Mouse (Mus musculus): Measurements from ENCODE around the gene Anp32a. TPM values are rescaled to one million over a fixed set of nuclear protein-coding genes. Genes with fewer than 3 reads are reported as not detected.

The Anp32a gene
- polyA plus RNA-seq (2015; fragmentation: Nextera tagmentation; extraction: Ambion mirVana), result 141 and 176 TPM in 2 replicates

- H3K36me3 ChIP-seq (ENCODE audit: control insufficient read depth, insufficient read depth), result no peaks in the 10 kb centered on the region
- peaks cover 30% of the 10 kb centered on the region for H3K4me1 ChIP-seq (ENCODE audit: control insufficient read depth, insufficient read depth, low read length)
- H3K4me2 ChIP-seq (ENCODE audit: low read depth, low read length), result peak within 1 kb of the TSS; percentile 84
- H3K27me3 ChIP-seq (ENCODE audit: control insufficient read depth, insufficient read depth, low read length), result no peaks in the 10 kb centered on the region
- WGBS, result 0% methylated on average over 34 of the region's 34 CpGs
- peak within 1 kb of the TSS; percentile 97 for H3K9ac ChIP-seq (ENCODE audit: low read length)
- H3K27ac ChIP-seq (ENCODE audit: low read length), result peak within 1 kb of the TSS; percentile 99
- peak within 1 kb of the TSS; percentile 95 for H3K4me3 ChIP-seq (ENCODE audit: low read length)
- peak; percentile 86 for ATAC-seq (replicated peaks; ENCODE audit: extremely low read depth, insufficient read depth, low FRiP score)
- no peaks in the 10 kb centered on the region for H3K9me3 ChIP-seq (replicated peaks; ENCODE audit: control insufficient read depth, low read length)
These were observed at the start of gene Anp32a for GRCm38 (mm10) chr9:62341123-62341486. Gene Anp32a, plus strand, starts transcription at chr9:62341293.

DNA sequence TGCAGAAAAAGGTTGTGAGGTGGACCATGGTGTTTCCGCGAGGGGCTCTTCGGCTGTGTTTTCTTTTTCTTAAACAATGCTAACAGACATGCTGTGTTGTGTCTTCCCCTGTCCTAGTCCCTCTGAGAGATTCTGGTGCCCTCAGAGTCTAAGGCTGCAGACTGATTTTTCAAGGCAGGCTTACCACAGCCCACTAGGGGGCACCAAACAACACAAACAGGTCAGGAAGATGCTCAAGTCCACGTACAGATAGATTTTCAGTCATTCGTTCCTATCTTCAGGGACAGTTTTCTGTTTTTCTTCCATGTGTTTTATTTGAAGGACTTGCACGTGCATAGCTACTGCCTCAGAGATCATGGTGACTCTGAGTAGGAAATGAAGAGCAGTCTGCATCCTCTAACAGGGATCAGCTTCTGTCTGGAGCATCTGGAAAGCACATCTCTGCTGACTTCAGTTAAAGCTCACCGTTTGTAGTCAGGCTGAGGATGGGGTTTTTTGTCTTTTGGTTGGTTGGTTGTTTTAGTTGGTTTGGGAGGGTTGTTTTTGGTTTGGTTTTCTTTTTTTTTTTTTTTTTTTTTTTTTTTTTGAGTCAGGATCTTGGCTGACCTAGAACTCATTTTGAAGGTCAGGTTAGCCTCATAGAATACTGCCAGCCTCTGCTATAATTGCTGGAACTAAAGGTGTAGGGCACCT is 45.9 kb upstream of the Anp32a start:
- Histone ChIP-seq H3K36me3 (ENCODE audit: control insufficient read depth, insufficient read depth) (no peaks in the 10 kb centered on the region), H3K4me3 (ENCODE audit: low read length) (no peak overlapping the region), H3K9ac (ENCODE audit: low read length) (no peak overlapping the region), H3K27ac (ENCODE audit: low read length) (no peak overlapping the region), H3K9me3 (replicated peaks; ENCODE audit: control insufficient read depth, low read length) (no peaks in the 10 kb centered on the region), H3K27me3 (ENCODE audit: control insufficient read depth, insufficient read depth, low read length) (no peaks in the 10 kb centered on the region), H3K4me2 (ENCODE audit: low read depth, low read length) (no peak overlapping the region), H3K4me1 (ENCODE audit: control insufficient read depth, insufficient read depth, low read length) (no peaks in the 10 kb centered on the region)
- no peak for ATAC-seq (replicated peaks; ENCODE audit: extremely low read depth, insufficient read depth, low FRiP score)
- 21% methylated on average over 7 of the region's 7 CpGs for whole genome bisulfite sequencing

DNA sequence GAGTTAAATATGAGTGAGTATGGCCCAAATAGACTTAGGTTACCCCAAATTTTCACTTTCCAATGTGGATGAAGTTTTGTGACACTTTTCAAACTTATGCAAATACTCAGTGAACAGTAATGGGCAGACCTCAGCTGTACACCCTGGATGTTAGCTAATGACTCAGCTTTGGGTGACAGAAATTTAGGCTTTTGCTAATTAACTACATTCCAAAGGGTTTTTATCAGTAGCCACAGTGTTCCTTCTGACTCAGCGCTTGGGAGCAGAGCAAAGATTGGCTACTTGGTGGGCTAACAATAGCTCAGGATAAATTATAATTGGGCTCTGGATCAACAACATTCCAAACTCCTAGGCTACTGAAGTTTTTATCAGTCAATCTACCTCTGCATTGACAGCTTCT is 44.2 kb upstream of the Anp32a start:
- H3K27ac ChIP-seq (ENCODE audit: low read length), result no peak overlapping the region

DNA sequence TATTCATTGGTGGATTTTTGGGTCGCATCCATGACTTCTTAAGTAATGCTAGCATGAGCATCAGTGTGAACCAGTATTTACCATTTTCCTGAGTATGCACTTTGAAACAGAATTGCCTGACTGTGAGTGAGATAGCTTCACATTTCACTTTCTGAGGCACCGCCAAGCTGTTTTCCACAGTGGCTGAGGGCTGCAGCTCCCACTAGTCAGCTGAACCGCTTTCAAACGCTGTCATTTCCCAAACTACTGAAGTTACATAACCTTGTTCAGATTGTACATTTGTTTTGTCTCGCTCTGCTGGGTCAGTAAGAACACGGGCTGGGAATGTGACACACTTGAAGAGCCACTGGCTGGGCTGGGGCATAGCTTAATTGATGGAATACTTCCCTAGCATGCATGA is 25.5 kb upstream of the Anp32a start:
- H3K9me3 ChIP-seq (replicated peaks; ENCODE audit: control insufficient read depth, low read length), result no peaks in the 10 kb centered on the region
- no peak overlapping the region for H3K27ac ChIP-seq (ENCODE audit: low read length)
- H3K4me3 ChIP-seq (ENCODE audit: low read length), result no peak overlapping the region
- H3K4me1 ChIP-seq (ENCODE audit: control insufficient read depth, insufficient read depth, low read length), result no peaks in the 10 kb centered on the region
- no peaks in the 10 kb centered on the region for H3K36me3 ChIP-seq (ENCODE audit: control insufficient read depth, insufficient read depth)
- H3K27me3 ChIP-seq (ENCODE audit: control insufficient read depth, insufficient read depth, low read length), result no peaks in the 10 kb centered on the region
- no peak overlapping the region for H3K4me2 ChIP-seq (ENCODE audit: low read depth, low read length)
- ATAC-seq (replicated peaks; ENCODE audit: extremely low read depth, insufficient read depth, low FRiP score), result no peak
- no peak overlapping the region for H3K9ac ChIP-seq (ENCODE audit: low read length)
- 79% methylated on average over 6 of the region's 6 CpGs for WGBS

More for the DNA sequence above, 44.2 kb upstream of the Anp32a start:
- H3K4me2 ChIP-seq (ENCODE audit: low read depth, low read length), result no peak overlapping the region
- H3K4me3 ChIP-seq (ENCODE audit: low read length), result no peak overlapping the region
- no peaks in the 10 kb centered on the region for H3K9me3 ChIP-seq (replicated peaks; ENCODE audit: control insufficient read depth, low read length)
- 29% methylated on average over 1 of the region's 1 CpGs for WGBS
- no peak overlapping the region for H3K9ac ChIP-seq (ENCODE audit: low read length)
- no peaks in the 10 kb centered on the region for H3K36me3 ChIP-seq (ENCODE audit: control insufficient read depth, insufficient read depth)
- ATAC-seq (replicated peaks; ENCODE audit: extremely low read depth, insufficient read depth, low FRiP score), result no peak
- H3K4me1 ChIP-seq (ENCODE audit: control insufficient read depth, insufficient read depth, low read length), result no peaks in the 10 kb centered on the region
- no peaks in the 10 kb centered on the region for H3K27me3 ChIP-seq (ENCODE audit: control insufficient read depth, insufficient read depth, low read length)

DNA sequence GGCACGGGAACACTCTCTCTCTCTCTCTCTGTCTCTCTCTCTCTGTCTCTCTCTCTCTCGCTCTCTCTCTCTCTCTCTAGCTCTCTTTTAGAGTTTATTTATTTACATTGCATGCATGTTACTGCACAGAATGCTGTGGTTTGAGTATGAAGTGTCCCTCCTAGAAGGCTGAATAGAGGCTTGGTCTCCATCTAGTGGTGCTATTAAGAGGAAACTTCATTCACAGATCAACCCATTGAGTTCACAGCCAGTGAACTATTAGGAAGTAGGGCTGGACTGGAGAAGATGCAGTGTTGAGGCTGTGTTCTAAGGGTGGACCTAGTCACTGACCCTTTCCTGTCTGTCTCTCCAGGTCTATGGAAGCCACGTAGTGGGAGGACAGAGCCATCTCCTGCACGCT is 22.4 kb upstream of the Anp32a start:
- no peak overlapping the region for H3K4me3 ChIP-seq (ENCODE audit: low read length)
- H3K4me1 ChIP-seq (ENCODE audit: control insufficient read depth, insufficient read depth, low read length), result no peaks in the 10 kb centered on the region
- H3K27me3 ChIP-seq (ENCODE audit: control insufficient read depth, insufficient read depth, low read length), result no peaks in the 10 kb centered on the region
- H3K4me2 ChIP-seq (ENCODE audit: low read depth, low read length), result no peak overlapping the region
- H3K27ac ChIP-seq (ENCODE audit: low read length), result no peak overlapping the region
- no peak for ATAC-seq (replicated peaks; ENCODE audit: extremely low read depth, insufficient read depth, low FRiP score)
- H3K36me3 ChIP-seq (ENCODE audit: control insufficient read depth, insufficient read depth), result no peaks in the 10 kb centered on the region
- H3K9me3 ChIP-seq (replicated peaks; ENCODE audit: control insufficient read depth, low read length), result peaks cover 3% of the 10 kb centered on the region; the same call in 1 of the 2 replicates
- no peak overlapping the region for H3K9ac ChIP-seq (ENCODE audit: low read length)
- 71% methylated on average over 4 of the region's 4 CpGs for WGBS

DNA sequence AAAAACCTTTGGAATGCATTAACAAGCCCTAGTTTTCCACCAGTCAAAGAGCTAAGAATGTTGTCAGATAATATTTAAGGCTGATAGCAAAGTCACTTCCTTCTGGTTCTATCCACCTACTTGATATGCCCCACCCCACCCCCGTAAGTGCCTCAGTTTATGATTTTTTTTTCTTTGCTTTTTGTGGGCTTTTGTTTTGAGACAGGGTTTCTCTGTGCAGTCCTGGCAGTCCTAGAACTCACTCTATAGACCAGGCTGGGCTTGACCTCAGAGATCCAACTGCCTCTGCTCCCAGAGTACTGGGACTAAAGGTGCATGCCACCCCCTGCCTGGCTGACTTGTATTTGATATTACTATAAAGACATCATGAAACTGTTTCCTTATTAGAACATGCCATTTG is 17.3 kb upstream of the Anp32a start:
- Histone ChIP-seq H3K36me3 (ENCODE audit: control insufficient read depth, insufficient read depth) (no peaks in the 10 kb centered on the region), H3K9ac (ENCODE audit: low read length) (no peak overlapping the region), H3K27ac (ENCODE audit: low read length) (no peak overlapping the region), H3K4me2 (ENCODE audit: low read depth, low read length) (no peak overlapping the region), H3K9me3 (replicated peaks; ENCODE audit: control insufficient read depth, low read length) (peaks cover 3% of the 10 kb centered on the region; the same call in 1 of the 2 replicates), H3K4me3 (ENCODE audit: low read length) (no peak overlapping the region), H3K27me3 (ENCODE audit: control insufficient read depth, insufficient read depth, low read length) (no peaks in the 10 kb centered on the region), H3K4me1 (ENCODE audit: control insufficient read depth, insufficient read depth, low read length) (no peaks in the 10 kb centered on the region)
- no peak for ATAC-seq (replicated peaks; ENCODE audit: extremely low read depth, insufficient read depth, low FRiP score)
- 59% methylated on average over 1 of the region's 1 CpGs for WGBS

DNA sequence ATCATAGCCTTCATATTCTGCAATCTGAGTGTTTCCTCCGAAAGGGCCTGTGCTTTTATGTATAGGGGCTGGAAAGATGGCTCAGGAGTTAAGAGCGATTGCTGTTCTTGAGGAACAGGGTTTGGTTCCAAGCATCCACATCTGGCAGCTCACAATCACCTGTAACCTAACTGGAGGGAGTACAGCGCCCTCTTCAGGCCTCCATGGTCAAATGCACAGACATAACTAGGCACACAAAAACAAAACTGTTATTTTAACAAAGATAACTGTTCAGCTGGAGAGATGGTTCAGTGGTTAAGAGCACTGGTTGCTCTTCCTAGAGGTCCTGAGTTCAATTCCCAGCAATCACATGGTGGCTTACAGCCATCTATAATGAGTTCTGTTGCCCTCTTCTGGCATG is 15.1 kb upstream of the Anp32a start:
- H3K9me3 ChIP-seq (replicated peaks; ENCODE audit: control insufficient read depth, low read length), result peaks cover 1% of the 10 kb centered on the region; the same call in 1 of the 2 replicates
- H3K4me1 ChIP-seq (ENCODE audit: control insufficient read depth, insufficient read depth, low read length), result no peaks in the 10 kb centered on the region
- no peak overlapping the region for H3K4me2 ChIP-seq (ENCODE audit: low read depth, low read length)
- no peak overlapping the region for H3K9ac ChIP-seq (ENCODE audit: low read length)
- no peaks in the 10 kb centered on the region for H3K27me3 ChIP-seq (ENCODE audit: control insufficient read depth, insufficient read depth, low read length)
- 68% methylated on average over 3 of the region's 3 CpGs for WGBS
- H3K36me3 ChIP-seq (ENCODE audit: control insufficient read depth, insufficient read depth), result no peaks in the 10 kb centered on the region
- H3K27ac ChIP-seq (ENCODE audit: low read length), result no peak overlapping the region
- H3K4me3 ChIP-seq (ENCODE audit: low read length), result no peak overlapping the region
- ATAC-seq (replicated peaks; ENCODE audit: extremely low read depth, insufficient read depth, low FRiP score), result no peak

DNA sequence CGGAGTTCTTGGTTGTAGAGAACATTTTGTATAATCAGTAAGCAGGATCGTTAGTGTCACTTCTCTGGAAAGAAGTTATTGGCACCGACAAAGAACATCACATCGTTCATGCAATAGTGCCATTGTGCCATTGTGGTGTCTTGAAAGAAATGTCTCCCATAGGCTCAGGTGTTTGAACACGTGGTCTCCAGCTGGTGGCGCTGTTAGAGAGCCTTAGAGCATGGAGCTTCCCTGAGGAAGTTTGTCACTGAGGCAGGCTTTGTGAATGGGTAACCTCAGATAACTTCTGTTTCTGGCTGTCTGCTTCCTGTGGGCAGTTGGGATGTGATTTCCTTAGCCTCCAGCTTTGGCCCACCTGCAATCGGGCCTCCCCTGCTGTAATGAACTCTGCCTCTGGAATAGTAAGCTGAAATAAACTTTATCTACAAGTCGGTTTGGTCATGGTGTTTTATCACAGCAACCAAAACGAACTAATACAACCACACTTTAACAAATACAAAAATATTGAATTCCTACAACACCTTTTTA is 6.7 kb upstream of the Anp32a start:
- no peak for ATAC-seq (replicated peaks; ENCODE audit: extremely low read depth, insufficient read depth, low FRiP score)
- no peak overlapping the region for H3K27ac ChIP-seq (ENCODE audit: low read length)
- no peak overlapping the region for H3K4me3 ChIP-seq (ENCODE audit: low read length)
- 89% methylated on average over 9 of the region's 9 CpGs for WGBS
- H3K4me2 ChIP-seq (ENCODE audit: low read depth, low read length), result no peak overlapping the region
- no peaks in the 10 kb centered on the region; the same call in 1 of the 2 replicates for H3K9me3 ChIP-seq (replicated peaks; ENCODE audit: control insufficient read depth, low read length)
- no peaks in the 10 kb centered on the region for H3K27me3 ChIP-seq (ENCODE audit: control insufficient read depth, insufficient read depth, low read length)
- no peaks in the 10 kb centered on the region for H3K36me3 ChIP-seq (ENCODE audit: control insufficient read depth, insufficient read depth)
- H3K4me1 ChIP-seq (ENCODE audit: control insufficient read depth, insufficient read depth, low read length), result peaks cover 20% of the 10 kb centered on the region
- H3K9ac ChIP-seq (ENCODE audit: low read length), result no peak overlapping the region

DNA sequence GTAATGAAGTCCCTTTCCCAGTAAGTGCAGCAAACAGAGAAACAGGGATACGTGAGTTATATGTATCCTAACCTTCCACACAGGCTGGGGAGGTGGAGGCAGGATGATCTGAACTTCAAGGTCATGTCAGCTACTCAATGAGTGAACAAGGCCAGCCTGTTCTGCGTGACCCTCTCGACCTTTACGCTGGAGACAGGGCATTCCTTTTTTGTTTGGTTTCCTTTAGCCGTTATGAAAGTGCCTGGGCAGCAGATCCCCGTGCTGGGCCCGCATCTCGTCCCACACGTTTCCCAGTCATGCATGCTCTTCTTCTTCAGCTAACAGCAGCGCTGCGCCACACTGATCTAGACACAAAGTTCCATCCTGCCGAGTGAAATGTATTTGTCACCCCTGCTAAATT is 5.7 kb upstream of the Anp32a start:
- Histone ChIP-seq H3K36me3 (ENCODE audit: control insufficient read depth, insufficient read depth) (no peaks in the 10 kb centered on the region), H3K27ac (ENCODE audit: low read length) (no peak overlapping the region)

More for the DNA sequence above, 5.7 kb upstream of the Anp32a start:
- Histone ChIP-seq H3K27me3 (ENCODE audit: control insufficient read depth, insufficient read depth, low read length) (no peaks in the 10 kb centered on the region), H3K4me1 (ENCODE audit: control insufficient read depth, insufficient read depth, low read length) (peaks cover 23% of the 10 kb centered on the region), H3K4me3 (ENCODE audit: low read length) (no peak overlapping the region), H3K9ac (ENCODE audit: low read length) (no peak overlapping the region), H3K9me3 (replicated peaks; ENCODE audit: control insufficient read depth, low read length) (no peaks in the 10 kb centered on the region; the same call in 1 of the 2 replicates), H3K4me2 (ENCODE audit: low read depth, low read length) (no peak overlapping the region)
- WGBS, result 41% methylated on average over 12 of the region's 12 CpGs
- no peak for ATAC-seq (replicated peaks; ENCODE audit: extremely low read depth, insufficient read depth, low FRiP score)
